Mouse (Mus musculus): Measurements from ENCODE around the gene Jph2. TPM values are rescaled to one million over a fixed set of nuclear protein-coding genes. Genes with fewer than 3 reads are reported as not detected.

The Jph2 gene
- polyA plus RNA-seq, 1 experiment = not detected

- H3K27me3 ChIP-seq (ENCODE audit: control insufficient read depth) = peaks cover 6% of the 10 kb centered on the region
- H3K4me1 ChIP-seq (ENCODE audit: control insufficient read depth) = peaks cover 20% of the 10 kb centered on the region
- H3K9me3 ChIP-seq (ENCODE audit: control insufficient read depth, low read length) = 0 out of 2 replicates have a peak, but pooled peaks cover 3% of the 10 kb centered on the region
- TF ChIP-seq TAL1 (IDR thresholded peaks at IDR 0.05; ENCODE audit: low read length) (no peak), GATA1 (IDR thresholded peaks at IDR 0.05; ENCODE audit: low read length) (no peak)
- H3K36me3 ChIP-seq (ENCODE audit: control insufficient read depth) = no peaks in the 10 kb centered on the region
- no peak overlapping the region for H3K4me3 ChIP-seq (replicated peaks)
These were observed 51.3 kb downstream of the Jph2 start for GRCm38 (mm10) chr2:163346497-163346896.

- H3K4me3 ChIP-seq (replicated peaks) = no peak overlapping the region
- no peak for TF ChIP-seq TAL1 (IDR thresholded peaks at IDR 0.05; ENCODE audit: low read length)
- no peak for TF ChIP-seq GATA1 (IDR thresholded peaks at IDR 0.05; ENCODE audit: low read length)
- peaks cover 8% of the 10 kb centered on the region for H3K4me1 ChIP-seq (ENCODE audit: control insufficient read depth)
- 0 out of 2 replicates have a peak, but pooled peaks cover 3% of the 10 kb centered on the region for H3K9me3 ChIP-seq (ENCODE audit: control insufficient read depth, low read length)
- peaks cover 19% of the 10 kb centered on the region for H3K27me3 ChIP-seq (ENCODE audit: control insufficient read depth)
- H3K36me3 ChIP-seq (ENCODE audit: control insufficient read depth) = no peaks in the 10 kb centered on the region
These were observed 52.7 kb downstream of the Jph2 start for GRCm38 (mm10) chr2:163344976-163345660.

DNA sequence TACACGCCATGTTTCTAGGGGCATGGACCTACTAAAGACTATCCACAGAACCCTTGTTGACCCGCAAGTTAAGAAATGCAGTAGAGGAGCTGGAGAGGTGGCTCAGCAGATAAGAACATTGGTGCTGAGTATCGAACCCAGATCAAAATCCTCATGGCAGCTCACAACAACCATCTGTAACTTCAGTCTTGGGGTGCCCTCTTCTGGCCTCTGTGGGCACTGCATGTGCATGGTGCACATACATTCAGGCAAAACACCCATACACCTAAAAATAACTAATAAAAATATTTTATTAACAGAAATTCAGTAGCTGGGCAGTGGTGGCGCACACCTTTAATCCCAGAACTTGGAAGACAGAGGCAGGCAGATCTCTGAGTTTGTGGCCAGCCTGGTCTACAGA is 54.1 kb downstream of the Jph2 start:
- Histone ChIP-seq H3K4me3 (replicated peaks) (no peak overlapping the region), H3K9me3 (ENCODE audit: control insufficient read depth, low read length) (0 out of 2 replicates have a peak, but pooled peaks cover 3% of the 10 kb centered on the region), H3K27me3 (ENCODE audit: control insufficient read depth) (peaks cover 33% of the 10 kb centered on the region), H3K36me3 (ENCODE audit: control insufficient read depth) (no peaks in the 10 kb centered on the region), H3K4me1 (ENCODE audit: control insufficient read depth) (no peaks in the 10 kb centered on the region; the same call in none of the 2 replicates)
- TF ChIP-seq TAL1 (IDR thresholded peaks at IDR 0.05; ENCODE audit: low read length) = no peak
- TF ChIP-seq GATA1 (IDR thresholded peaks at IDR 0.05; ENCODE audit: low read length) = no peak

DNA sequence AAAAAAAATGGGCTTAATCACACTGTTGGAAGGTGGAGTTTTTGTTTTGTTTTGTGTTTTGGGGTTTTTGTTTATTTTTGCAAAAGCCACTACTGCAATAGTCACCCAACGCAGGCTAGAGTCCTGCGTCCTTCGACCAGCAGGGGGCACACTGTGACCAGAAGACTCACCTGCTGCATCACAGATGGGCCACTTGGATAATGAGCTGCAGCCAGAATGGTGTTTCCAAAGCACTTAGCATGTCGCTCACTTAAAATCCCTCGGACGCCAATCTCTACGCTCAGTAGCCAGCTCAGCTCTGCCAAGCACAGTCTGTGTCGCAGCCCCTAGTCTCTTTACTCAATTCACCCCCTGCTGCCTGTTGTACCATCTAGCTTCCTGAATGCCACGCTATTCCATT is 57.5 kb downstream of the Jph2 start:
- Histone ChIP-seq H3K4me3 (replicated peaks) (no peak overlapping the region), H3K9me3 (ENCODE audit: control insufficient read depth, low read length) (0 out of 2 replicates have a peak, but pooled peaks cover 3% of the 10 kb centered on the region)
- TF ChIP-seq TAL1 (IDR thresholded peaks at IDR 0.05; ENCODE audit: low read length) (no peak), GATA1 (IDR thresholded peaks at IDR 0.05; ENCODE audit: low read length) (peak; percentile 80)

GRCm38 (mm10) chr2:163332368-163333055 is 65.3 kb downstream of the Jph2 start:
- H3K27me3 ChIP-seq (ENCODE audit: control insufficient read depth) = peaks cover 9% of the 10 kb centered on the region
- no peak overlapping the region for H3K4me3 ChIP-seq (replicated peaks)
- no peak for TF ChIP-seq TAL1 (IDR thresholded peaks at IDR 0.05; ENCODE audit: low read length)
- H3K36me3 ChIP-seq (ENCODE audit: control insufficient read depth) = no peaks in the 10 kb centered on the region
- H3K4me1 ChIP-seq (ENCODE audit: control insufficient read depth) = no peaks in the 10 kb centered on the region
- no peaks in the 10 kb centered on the region for H3K9me3 ChIP-seq (ENCODE audit: control insufficient read depth, low read length)

More for the DNA sequence above, 57.5 kb downstream of the Jph2 start:
- H3K4me1 ChIP-seq (ENCODE audit: control insufficient read depth) = no peaks in the 10 kb centered on the region; the same call in 1 of the 2 replicates
- H3K36me3 ChIP-seq (ENCODE audit: control insufficient read depth) = no peaks in the 10 kb centered on the region
- H3K27me3 ChIP-seq (ENCODE audit: control insufficient read depth) = peaks cover 49% of the 10 kb centered on the region

DNA sequence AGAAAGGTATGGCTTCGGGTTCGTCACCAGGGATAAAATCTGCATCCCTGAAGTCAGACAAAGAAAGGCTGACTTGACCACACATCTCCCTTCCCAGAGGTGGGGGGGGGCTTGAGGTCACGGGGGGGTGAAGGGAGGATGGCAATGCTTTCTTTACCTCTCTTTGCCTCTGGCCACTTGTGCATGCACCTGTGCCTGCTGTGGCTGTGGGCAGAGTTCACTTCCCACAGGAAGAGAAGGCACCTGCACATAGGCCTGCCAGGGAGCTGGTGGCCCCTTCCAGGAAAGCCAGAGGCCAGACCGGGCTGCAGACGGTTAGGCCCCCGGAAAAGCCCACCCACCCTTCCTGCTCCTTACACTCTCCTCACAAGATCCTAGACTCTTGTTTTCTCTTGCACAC is 66.4 kb downstream of the Jph2 start:
- no peaks in the 10 kb centered on the region for H3K36me3 ChIP-seq (ENCODE audit: control insufficient read depth)

GRCm38 (mm10) chr2:163330742-163331141 is 67.1 kb downstream of the Jph2 start:
- TF ChIP-seq TAL1 (IDR thresholded peaks at IDR 0.05; ENCODE audit: low read length) (no peak), GATA1 (IDR thresholded peaks at IDR 0.05; ENCODE audit: low read length) (no peak)
- Histone ChIP-seq H3K9me3 (ENCODE audit: control insufficient read depth, low read length) (no peaks in the 10 kb centered on the region), H3K27me3 (ENCODE audit: control insufficient read depth) (peaks cover 3% of the 10 kb centered on the region), H3K4me3 (replicated peaks) (no peak overlapping the region), H3K36me3 (ENCODE audit: control insufficient read depth) (no peaks in the 10 kb centered on the region), H3K4me1 (ENCODE audit: control insufficient read depth) (no peaks in the 10 kb centered on the region)

More for the DNA sequence above, 66.4 kb downstream of the Jph2 start:
- TF ChIP-seq TAL1 (IDR thresholded peaks at IDR 0.05; ENCODE audit: low read length) (no peak), GATA1 (IDR thresholded peaks at IDR 0.05; ENCODE audit: low read length) (no peak)
- Histone ChIP-seq H3K4me3 (replicated peaks) (no peak overlapping the region), H3K9me3 (ENCODE audit: control insufficient read depth, low read length) (no peaks in the 10 kb centered on the region), H3K4me1 (ENCODE audit: control insufficient read depth) (no peaks in the 10 kb centered on the region), H3K27me3 (ENCODE audit: control insufficient read depth) (peaks cover 3% of the 10 kb centered on the region)

DNA sequence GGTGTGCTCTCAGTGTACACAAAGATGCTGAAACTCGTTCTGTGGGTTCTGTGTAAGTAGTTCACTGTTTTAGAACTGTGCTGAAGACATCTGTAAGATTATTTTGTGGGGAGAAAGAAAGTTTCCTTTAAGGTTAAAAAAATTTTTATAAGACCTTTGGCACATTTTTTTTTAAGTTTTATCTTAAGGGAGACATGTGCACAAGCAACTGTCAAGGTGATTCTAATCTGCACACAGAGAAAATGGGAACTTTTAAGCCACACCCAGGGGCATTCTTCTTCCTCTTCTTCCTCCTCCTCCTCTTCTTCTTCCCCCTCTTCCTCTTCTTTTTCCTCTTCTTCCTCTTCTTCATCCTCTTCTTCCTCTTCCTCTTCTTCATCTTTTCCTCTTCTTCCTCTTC is 74.6 kb downstream of the Jph2 start:
- no peak overlapping the region for H3K4me3 ChIP-seq (replicated peaks)
- H3K9me3 ChIP-seq (ENCODE audit: control insufficient read depth, low read length) = no peaks in the 10 kb centered on the region
- H3K4me1 ChIP-seq (ENCODE audit: control insufficient read depth) = no peaks in the 10 kb centered on the region
- TF ChIP-seq TAL1 (IDR thresholded peaks at IDR 0.05; ENCODE audit: low read length) = no peak
- no peak for TF ChIP-seq GATA1 (IDR thresholded peaks at IDR 0.05; ENCODE audit: low read length)
- H3K27me3 ChIP-seq (ENCODE audit: control insufficient read depth) = peaks cover 4% of the 10 kb centered on the region
- no peaks in the 10 kb centered on the region for H3K36me3 ChIP-seq (ENCODE audit: control insufficient read depth)

DNA sequence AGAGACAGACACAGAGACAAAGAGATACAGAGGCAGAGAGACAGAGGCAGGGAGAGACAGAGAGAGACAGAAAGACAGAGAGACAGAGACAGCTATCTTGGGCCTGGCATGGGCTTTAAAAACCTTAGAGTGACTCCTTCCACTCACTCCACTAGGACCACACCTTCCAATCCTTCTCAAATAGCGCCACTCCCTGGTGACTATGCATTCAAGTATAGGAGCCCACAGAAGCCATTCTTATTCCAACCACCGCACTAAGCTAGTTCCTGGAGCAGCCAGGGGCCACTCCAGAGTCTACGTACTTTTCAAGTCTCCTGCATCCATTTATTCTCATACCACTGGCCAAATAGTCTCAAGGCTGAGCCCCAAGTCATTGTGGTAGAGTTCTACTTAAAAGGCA is 79.0 kb downstream of the Jph2 start:
- H3K36me3 ChIP-seq (ENCODE audit: control insufficient read depth) = no peaks in the 10 kb centered on the region

More for the DNA sequence above, 79.0 kb downstream of the Jph2 start:
- Histone ChIP-seq H3K4me1 (ENCODE audit: control insufficient read depth) (no peaks in the 10 kb centered on the region), H3K4me3 (replicated peaks) (no peak overlapping the region), H3K9me3 (ENCODE audit: control insufficient read depth, low read length) (no peaks in the 10 kb centered on the region), H3K27me3 (ENCODE audit: control insufficient read depth) (peaks cover 4% of the 10 kb centered on the region)
- TF ChIP-seq GATA1 (IDR thresholded peaks at IDR 0.05; ENCODE audit: low read length) = no peak
- no peak for TF ChIP-seq TAL1 (IDR thresholded peaks at IDR 0.05; ENCODE audit: low read length)

All from erythroblast, embryonic 14.5 days (primary cell).